Mouse (Mus musculus): Measurements from ENCODE around the gene Mab21l1. TPM values are rescaled to one million over a fixed set of nuclear protein-coding genes. Genes with fewer than 3 reads are reported as not detected.

The Mab21l1 gene
- polyA plus RNA-seq, 1 experiment from 2014 or later = 89.1 TPM

GRCm38 (mm10) chr3:55816638-55817375 is 34.5 kb downstream of the Mab21l1 start:
- 38% methylated on average over 6 of the region's 6 CpGs for WGBS
- H3K4me1 ChIP-seq (replicated peaks) = peaks cover 38% of the 10 kb centered on the region
- no peak overlapping the region for H3K4me3 ChIP-seq (replicated peaks)

DNA sequence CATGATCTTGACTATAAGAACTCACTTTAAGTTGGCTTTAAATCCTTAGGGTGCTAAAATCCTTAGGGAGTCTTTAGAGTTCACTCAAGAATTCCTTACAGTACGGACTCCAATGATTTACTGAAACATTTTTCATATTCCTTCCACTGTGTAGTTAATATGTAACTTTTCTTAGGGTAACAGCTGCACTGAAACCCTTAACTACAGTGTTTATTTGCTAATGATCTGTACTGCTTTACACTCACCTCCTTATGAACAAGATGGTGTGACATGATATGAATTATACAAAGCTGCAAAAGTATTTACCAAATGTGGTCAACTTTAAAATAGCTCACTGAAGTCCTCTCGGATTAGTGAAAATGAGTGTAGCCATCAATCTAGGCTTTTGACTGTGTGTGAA is 35.8 kb downstream of the Mab21l1 start:
- H3K4me3 ChIP-seq (replicated peaks) = no peak overlapping the region
- H3K36me3 ChIP-seq = no peaks in the 10 kb centered on the region
- ATAC-seq (ENCODE audit: insufficient number of reproducible peaks, insufficient read depth, low FRiP score, low TSS enrichment, low read depth) = no peak
- peaks cover 33% of the 10 kb centered on the region for H3K4me1 ChIP-seq (replicated peaks)
- H3K9ac ChIP-seq (replicated peaks) = no peak overlapping the region
- H3K9me3 ChIP-seq = no peaks in the 10 kb centered on the region
- no peak overlapping the region for H3K27ac ChIP-seq
- WGBS = 84% methylated on average over 2 of the region's 2 CpGs
- H3K27me3 ChIP-seq = no peaks in the 10 kb centered on the region
- no peak overlapping the region for H3K4me2 ChIP-seq

More at GRCm38 (mm10) chr3:55816638-55817375, 34.5 kb downstream of the Mab21l1 start:
- Histone ChIP-seq H3K27ac (peak overlapping the region; percentile 76), H3K9me3 (no peaks in the 10 kb centered on the region), H3K36me3 (no peaks in the 10 kb centered on the region), H3K4me2 (no peak overlapping the region), H3K9ac (replicated peaks) (no peak overlapping the region), H3K27me3 (no peaks in the 10 kb centered on the region)
- no peak for ATAC-seq (ENCODE audit: insufficient number of reproducible peaks, insufficient read depth, low FRiP score, low TSS enrichment, low read depth)

DNA sequence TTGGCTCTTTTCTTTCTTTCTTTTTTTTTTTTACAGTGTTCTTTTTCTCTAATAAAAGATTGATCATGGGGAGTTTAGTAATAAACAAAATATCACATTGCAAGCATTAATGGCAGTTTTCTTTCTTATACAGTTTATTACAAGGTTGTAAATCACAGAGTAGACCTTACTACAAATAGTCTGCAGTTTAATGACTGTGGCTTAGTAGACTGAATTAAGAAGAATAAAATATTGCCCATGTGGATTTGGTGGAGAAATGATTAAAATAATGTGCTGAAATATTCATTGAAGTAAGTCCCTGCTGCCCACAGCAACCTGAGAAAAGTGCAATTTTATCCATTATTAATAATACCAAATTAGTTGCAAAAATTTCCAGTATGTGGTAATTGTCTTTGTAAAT is 37.3 kb downstream of the Mab21l1 start:
- Histone ChIP-seq H3K4me3 (replicated peaks) (no peak overlapping the region), H3K36me3 (no peaks in the 10 kb centered on the region), H3K4me1 (replicated peaks) (peaks cover 24% of the 10 kb centered on the region), H3K4me2 (no peak overlapping the region), H3K27ac (no peak overlapping the region), H3K27me3 (no peaks in the 10 kb centered on the region), H3K9ac (replicated peaks) (no peak overlapping the region), H3K9me3 (no peaks in the 10 kb centered on the region)
- no peak for ATAC-seq (ENCODE audit: insufficient number of reproducible peaks, insufficient read depth, low FRiP score, low TSS enrichment, low read depth)

DNA sequence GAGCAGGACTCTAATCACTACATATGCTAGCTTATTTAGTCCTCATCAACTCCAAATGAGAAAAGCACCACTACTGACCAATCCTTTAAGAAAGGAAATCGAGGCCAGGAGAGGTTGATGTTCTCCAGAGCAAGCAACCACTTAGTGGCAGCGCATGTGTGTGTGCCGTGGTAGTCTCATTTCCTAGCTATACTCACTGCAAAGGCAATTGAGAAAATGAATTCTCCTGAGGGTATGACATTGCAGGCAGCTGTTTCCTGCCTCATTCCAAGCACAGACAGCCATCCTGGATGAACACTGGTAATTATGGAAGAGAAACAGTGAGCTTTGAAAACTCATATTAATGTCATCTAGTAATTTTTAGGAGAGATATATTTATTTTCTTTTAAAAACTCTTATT is 42.6 kb downstream of the Mab21l1 start:
- Histone ChIP-seq H3K4me2 (no peak overlapping the region), H3K9ac (replicated peaks) (no peak overlapping the region), H3K27me3 (no peaks in the 10 kb centered on the region), H3K27ac (no peak overlapping the region), H3K4me1 (replicated peaks) (peaks cover 14% of the 10 kb centered on the region), H3K4me3 (replicated peaks) (no peak overlapping the region), H3K36me3 (no peaks in the 10 kb centered on the region), H3K9me3 (no peaks in the 10 kb centered on the region)
- ATAC-seq (ENCODE audit: insufficient number of reproducible peaks, insufficient read depth, low FRiP score, low TSS enrichment, low read depth) = no peak
- WGBS = 48% methylated on average over 3 of the region's 3 CpGs

DNA sequence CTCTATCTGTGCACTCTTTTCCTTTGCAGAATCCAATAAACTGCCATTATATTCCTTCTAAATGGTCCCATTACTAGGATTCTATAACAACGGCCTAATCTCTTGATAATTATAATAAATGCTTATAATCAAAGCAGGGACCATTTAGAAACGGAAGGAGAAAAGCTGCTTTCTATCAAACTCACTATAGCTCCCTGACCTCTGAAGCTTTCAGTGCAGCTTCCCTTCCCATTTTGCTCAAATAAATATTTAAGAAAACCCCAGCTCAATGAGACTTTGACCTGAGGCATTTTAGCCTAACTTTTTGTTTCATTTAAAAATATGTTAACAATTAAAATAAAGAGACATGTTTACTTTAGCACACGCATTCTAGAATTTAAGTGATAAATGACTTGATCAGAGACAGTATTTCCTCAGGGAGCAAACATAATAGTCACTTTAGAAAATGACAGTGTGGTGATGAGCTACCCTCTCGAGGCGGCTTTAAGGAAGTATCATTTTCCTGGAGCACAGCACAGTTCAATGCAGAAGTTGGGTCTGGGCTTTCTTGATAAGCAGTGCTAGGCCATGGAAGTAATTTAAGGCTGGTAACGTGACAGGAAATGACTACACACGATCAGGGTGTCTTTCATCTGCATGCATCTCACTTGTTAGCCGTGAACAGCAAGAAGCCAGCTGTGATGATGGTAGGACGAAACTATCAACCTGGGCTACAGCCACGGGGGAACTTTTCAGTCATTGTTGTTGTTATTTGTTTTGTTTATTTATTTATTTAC is 46.4 kb downstream of the Mab21l1 start:
- Histone ChIP-seq H3K9ac (replicated peaks) (no peak overlapping the region), H3K4me3 (replicated peaks) (no peak overlapping the region), H3K27me3 (no peaks in the 10 kb centered on the region), H3K4me2 (no peak overlapping the region), H3K27ac (no peak overlapping the region), H3K36me3 (no peaks in the 10 kb centered on the region), H3K9me3 (no peaks in the 10 kb centered on the region), H3K4me1 (replicated peaks) (peaks cover 17% of the 10 kb centered on the region)
- WGBS = 19% methylated on average over 10 of the region's 10 CpGs
- ATAC-seq (ENCODE audit: insufficient number of reproducible peaks, insufficient read depth, low FRiP score, low TSS enrichment, low read depth) = no peak

DNA sequence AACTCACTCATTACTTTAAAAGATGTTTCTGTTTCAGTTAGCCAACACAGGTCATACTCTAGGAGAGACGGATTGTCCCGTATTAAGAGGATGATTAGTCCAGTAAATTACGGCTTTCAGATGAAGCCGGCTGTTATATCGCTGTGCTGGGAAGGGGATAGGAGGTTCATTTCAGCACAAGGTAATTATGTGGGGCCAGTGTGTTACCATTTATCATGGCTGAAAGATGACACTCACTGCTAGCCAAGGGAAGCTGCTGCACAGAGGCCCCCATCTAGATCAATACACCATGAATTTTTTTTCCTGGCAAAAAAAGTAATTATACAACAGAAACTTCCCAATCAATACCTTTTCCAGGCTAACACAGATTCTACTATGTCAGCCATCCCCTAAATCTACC is 47.9 kb downstream of the Mab21l1 start:
- Histone ChIP-seq H3K4me2 (no peak overlapping the region), H3K27ac (no peak overlapping the region), H3K9me3 (no peaks in the 10 kb centered on the region), H3K4me3 (replicated peaks) (no peak overlapping the region), H3K9ac (replicated peaks) (no peak overlapping the region), H3K36me3 (no peaks in the 10 kb centered on the region), H3K4me1 (replicated peaks) (peaks cover 17% of the 10 kb centered on the region), H3K27me3 (no peaks in the 10 kb centered on the region)
- WGBS = 13% methylated on average over 5 of the region's 5 CpGs
- no peak for ATAC-seq (ENCODE audit: insufficient number of reproducible peaks, insufficient read depth, low FRiP score, low TSS enrichment, low read depth)
